Mouse (Mus musculus) stomach, embryonic 16.5 days (tissue): ENCODE measurements around the gene Lyz2. TPM values are rescaled to one million over a fixed set of nuclear protein-coding genes. Genes with fewer than 3 reads are reported as not detected.

Experiments used
- ATAC-seq: fragments of 200-750 bp; cut with Nextera tagmentation; 2 replicates; pipeline ENCODE4 v1.8.0; 2017; ENCODE audit warnings: moderate number of reproducible peaks, moderate TSS enrichment; ENCODE audit not compliant: insufficient read depth, low FRiP score
- H3K27ac ChIP-seq: fragments of 300-500 bp; sonication (generic); 2 replicates; pipeline ENCODE4 v1.5.1; 2014; ENCODE audit warnings: low read length
- H3K27me3 ChIP-seq: fragments of 300-500 bp; sonication (generic); 2 replicates; pipeline ENCODE4 v1.6.1; 2014; ENCODE audit warnings: low read length, control low read depth, mixed read lengths; ENCODE audit not compliant: control insufficient read depth, insufficient read depth
- H3K36me3 ChIP-seq: fragments of 300-500 bp; sonication (generic); 2 replicates; pipeline ENCODE4 v1.6.1; 2014; ENCODE audit warnings: low read length; ENCODE audit not compliant: control insufficient read depth, insufficient read depth
- H3K4me1 ChIP-seq: fragments of 300-500 bp; sonication (generic); 2 replicates; pipeline ENCODE4 v1.6.1; 2014; ENCODE audit warnings: low read length, control low read depth, mixed read lengths; ENCODE audit not compliant: control insufficient read depth, insufficient read depth
- H3K4me2 ChIP-seq: fragments of 300-500 bp; sonication (generic); 2 replicates; pipeline ENCODE4 v1.6.1; 2014; ENCODE audit warnings: low read depth, low read length, mixed read lengths
- H3K4me3 ChIP-seq: fragments of 300-500 bp; sonication (generic); replicated peaks from 2 replicates; pipeline ENCODE4 v1.5.1; 2014; ENCODE audit warnings: mild to moderate bottlenecking, low read length
- H3K9ac ChIP-seq: fragments of 300-500 bp; sonication (generic); 2 replicates; pipeline ENCODE4 v1.6.1; 2014; ENCODE audit warnings: low read length
- H3K9me3 ChIP-seq: fragments of 300-500 bp; sonication (generic); replicated peaks from 2 replicates; pipeline ENCODE4 v1.6.1; 2016; ENCODE audit warnings: low read length, control low read depth; ENCODE audit not compliant: control insufficient read depth
- WGBS: fragments of 180-500 bp; shearing (Covaris S2); extraction: QIAGEN DNeasy Blood & Tissue Kit; methylation state at CpG from one replicate; pipeline ENCODE4 v1.1.7; 2014; 5-methylcytosine and 5-hydroxymethylcytosine counted together
- polyA plus RNA-seq: library from polyadenylated mRNA; unstranded; fragments of >200 nt; fragmentation: Nextera tagmentation; extraction: Ambion mirVana; gene quantifications from 2 replicates; pipeline ENCODE4 v1.2.1, GENCODE M21; 2015

Lyz2 gene
- polyA plus RNA-seq: 216 and 331 TPM in 2 replicates

- H3K27me3 ChIP-seq: no peaks in the 10 kb centered on the region
- H3K36me3 ChIP-seq: no peaks in the 10 kb centered on the region
- peak within 1 kb of the TSS; percentile 20; the same call in 1 of the 2 replicates for H3K4me2 ChIP-seq
- H3K4me3 ChIP-seq: 0 out of 2 replicates have a peak within 1 kb of the TSS, but pooled peaks have one; percentile 3
- whole genome bisulfite sequencing: 28% methylated on average over 4 of the region's 4 CpGs
- H3K27ac ChIP-seq: peak within 1 kb of the TSS; percentile 56; the same call in 1 of the 2 replicates
- H3K9ac ChIP-seq: 0 out of 2 replicates have a peak within 1 kb of the TSS, but pooled peaks have one; percentile 12
- no peaks in the 10 kb centered on the region for H3K4me1 ChIP-seq
- ATAC-seq: peak; percentile 75
- no peaks in the 10 kb centered on the region for H3K9me3 ChIP-seq
Measured at GRCm38 (mm10) chr10:117282049-117282448, at the start of gene Lyz2. TSS of gene Lyz2 (minus strand) at chr10:117282321.

GRCm38 (mm10) chr10:117330521-117330920 is 48.4 kb upstream of the Lyz2 start:
- Histone ChIP-seq H3K9ac (no peak overlapping the region), H3K9me3 (no peaks in the 10 kb centered on the region), H3K4me1 (no peaks in the 10 kb centered on the region), H3K27me3 (no peaks in the 10 kb centered on the region), H3K4me3 (no peak overlapping the region), H3K27ac (no peak overlapping the region), H3K4me2 (no peak overlapping the region), H3K36me3 (no peaks in the 10 kb centered on the region)
- no peak for ATAC-seq
- WGBS: 71% methylated on average over 5 of the region's 5 CpGs

GRCm38 (mm10) chr10:117323782-117324181 is 41.7 kb upstream of the Lyz2 start:
- Histone ChIP-seq H3K4me1 (no peaks in the 10 kb centered on the region), H3K9ac (no peak overlapping the region), H3K27me3 (no peaks in the 10 kb centered on the region), H3K36me3 (no peaks in the 10 kb centered on the region), H3K4me2 (no peak overlapping the region), H3K4me3 (no peak overlapping the region), H3K9me3 (no peaks in the 10 kb centered on the region), H3K27ac (no peak overlapping the region)
- WGBS: 82% methylated on average over 7 of the region's 7 CpGs
- no peak for ATAC-seq

- no peaks in the 10 kb centered on the region for H3K27me3 ChIP-seq
- no peak overlapping the region for H3K27ac ChIP-seq
- 91% methylated on average over 5 of the region's 5 CpGs for WGBS
- no peak overlapping the region for H3K4me3 ChIP-seq
- H3K9me3 ChIP-seq: no peaks in the 10 kb centered on the region
- no peak for ATAC-seq
- no peaks in the 10 kb centered on the region for H3K4me1 ChIP-seq
- no peak overlapping the region for H3K4me2 ChIP-seq
- H3K36me3 ChIP-seq: no peaks in the 10 kb centered on the region
- H3K9ac ChIP-seq: no peak overlapping the region
Measured at GRCm38 (mm10) chr10:117322630-117323029, 40.5 kb upstream of the Lyz2 start.

- no peaks in the 10 kb centered on the region for H3K4me1 ChIP-seq
- ATAC-seq: no peak
- H3K9me3 ChIP-seq: no peaks in the 10 kb centered on the region
- H3K4me2 ChIP-seq: no peak overlapping the region
- no peaks in the 10 kb centered on the region for H3K36me3 ChIP-seq
- no peak overlapping the region for H3K9ac ChIP-seq
- H3K27ac ChIP-seq: no peak overlapping the region
- no peaks in the 10 kb centered on the region for H3K27me3 ChIP-seq
- H3K4me3 ChIP-seq: no peak overlapping the region
- 83% methylated on average over 3 of the region's 3 CpGs for WGBS
Measured at GRCm38 (mm10) chr10:117320571-117320981, 38.5 kb upstream of the Lyz2 start.

- no peak overlapping the region for H3K9ac ChIP-seq
- no peak overlapping the region for H3K27ac ChIP-seq
- no peak overlapping the region for H3K4me3 ChIP-seq
- no peaks in the 10 kb centered on the region for H3K27me3 ChIP-seq
- no peak overlapping the region for H3K4me2 ChIP-seq
- H3K9me3 ChIP-seq: no peaks in the 10 kb centered on the region
- H3K36me3 ChIP-seq: no peaks in the 10 kb centered on the region
- WGBS: 86% methylated on average over 11 of the region's 11 CpGs
- peak; percentile 37; the same call in 1 of the 2 replicates for ATAC-seq
- no peaks in the 10 kb centered on the region for H3K4me1 ChIP-seq
Measured at GRCm38 (mm10) chr10:117316391-117316790, 34.3 kb upstream of the Lyz2 start.

GRCm38 (mm10) chr10:117313133-117313532 is 31.0 kb upstream of the Lyz2 start:
- Histone ChIP-seq H3K4me2 (no peak overlapping the region), H3K4me3 (no peak overlapping the region), H3K9me3 (no peaks in the 10 kb centered on the region), H3K9ac (no peak overlapping the region), H3K4me1 (no peaks in the 10 kb centered on the region), H3K27me3 (no peaks in the 10 kb centered on the region), H3K36me3 (no peaks in the 10 kb centered on the region), H3K27ac (no peak overlapping the region)
- ATAC-seq: no peak
- 87% methylated on average over 2 of the region's 2 CpGs for WGBS

- WGBS: 86% methylated on average over 8 of the region's 8 CpGs
- H3K27ac ChIP-seq: no peak overlapping the region
- no peak overlapping the region for H3K4me3 ChIP-seq
- no peaks in the 10 kb centered on the region for H3K9me3 ChIP-seq
- no peak for ATAC-seq
- no peak overlapping the region for H3K9ac ChIP-seq
- H3K4me1 ChIP-seq: no peaks in the 10 kb centered on the region
- no peaks in the 10 kb centered on the region for H3K27me3 ChIP-seq
- H3K36me3 ChIP-seq: no peaks in the 10 kb centered on the region
- H3K4me2 ChIP-seq: no peak overlapping the region
Measured at GRCm38 (mm10) chr10:117312168-117312567, 30.0 kb upstream of the Lyz2 start.

GRCm38 (mm10) chr10:117304371-117304770 is 22.2 kb upstream of the Lyz2 start:
- Histone ChIP-seq H3K9me3 (no peaks in the 10 kb centered on the region), H3K36me3 (no peaks in the 10 kb centered on the region), H3K4me3 (no peak overlapping the region), H3K27me3 (no peaks in the 10 kb centered on the region), H3K27ac (no peak overlapping the region), H3K4me2 (no peak overlapping the region), H3K9ac (no peak overlapping the region), H3K4me1 (no peaks in the 10 kb centered on the region)
- WGBS: 78% methylated on average over 5 of the region's 5 CpGs
- ATAC-seq: no peak
